Mouse (Mus musculus) stomach, postnatal 0 days (tissue): ENCODE results near the gene Ugt1a5.

Experiments used
- CTCF ChIP-seq: IDR thresholded peaks from 2 replicates; pipeline ENCODE4 v1.5.1; 2016; ENCODE audit warnings: antibody characterized with exemption, low read depth, mild to moderate bottlenecking, moderate library complexity
- EP300 ChIP-seq: optimal IDR thresholded peaks from 2 replicates; pipeline ENCODE3; 2016; ENCODE audit warnings: antibody characterized with exemption

GRCm38 (mm10) chr1:88223591-88223990, 57.8 kb downstream of the Ugt1a5 start:
- TF ChIP-seq CTCF (no peak), EP300 (no peak)
